19 mouse cellular contexts compared by ENCODE assay signal in genomic region chr7:143062704-143063103, GRCm38 (mm10). TPM values are rescaled to one million over a fixed set of nuclear protein-coding genes. Genes with fewer than 3 reads are reported as not detected.
DNase-seq lines count a peak whose midpoint lies in the region; ATAC-seq and TF ChIP-seq lines count a peak whose summit lies in the region.
"Had no signal": no experiment of that assay in that cellular context is flagged by ENCODE, and none has a peak within 500 bp of the region (broad histone marks: within the 10 kb centered on the region; RNA-seq: fewer than 3 reads in every experiment).

No protein-coding gene starts in this region.

- no peak for TF ChIP-seq EP300 in heart, postnatal 0 days (IDR thresholded peaks at IDR 0.05; ENCODE audit: low read depth)

- no peaks in the 10 kb centered on the region for H3K9me3 ChIP-seq in heart, postnatal 0 days (replicated peaks; ENCODE audit: control insufficient read depth, low read length)
- H3K9me3 ChIP-seq in heart, embryonic 10.5 days, result no peaks in the 10 kb centered on the region
- H3K9me3 ChIP-seq in E14TG2a.4 (ENCODE audit: low read length), result no peaks in the 10 kb centered on the region
- H3K9me3 ChIP-seq in embryonic facial prominence, embryonic 15.5 days (replicated peaks), result no peaks in the 10 kb centered on the region
- H3K9me3 ChIP-seq: forebrain, embryonic 15.5 days; midbrain, embryonic 12.5 days had no signal

- peak overlapping the region; percentile 26; the same call in 1 of the 2 replicates for H3K27ac ChIP-seq in heart, postnatal 0 days (ENCODE audit: low read depth)
- no peak overlapping the region for H3K27ac ChIP-seq in heart, embryonic 10.5 days
- H3K27ac ChIP-seq in embryonic facial prominence, embryonic 15.5 days (replicated peaks), result no peak overlapping the region
- H3K27ac ChIP-seq: forebrain, embryonic 15.5 days; hindbrain, embryonic 14.5 days; macrophage; midbrain, embryonic 12.5 days had no signal

- no peak for TF ChIP-seq CTCF in heart, postnatal 0 days (IDR thresholded peaks at IDR 0.05; ENCODE audit: low read depth)
- TF ChIP-seq CTCF in E14TG2a.4 (conservative IDR thresholded peaks at IDR 0.05; ENCODE audit: low read length), result no peak

- H3K4me3 ChIP-seq in heart, postnatal 0 days (ENCODE audit: low read depth, low read length), result no peak overlapping the region
- no peak overlapping the region for H3K4me3 ChIP-seq in heart, embryonic 10.5 days
- peak overlapping the region; percentile 33; the same call in 1 of the 2 replicates for H3K4me3 ChIP-seq in E14TG2a.4 (replicated peaks; ENCODE audit: low read length)
- H3K4me3 ChIP-seq in embryonic facial prominence, embryonic 15.5 days (replicated peaks), result no peak overlapping the region
- H3K4me3 ChIP-seq: forebrain, embryonic 15.5 days; midbrain, embryonic 12.5 days had no signal

- H3K4me2 ChIP-seq in heart, postnatal 0 days (ENCODE audit: low read depth, low read length), result no peak overlapping the region
- H3K4me2 ChIP-seq in embryonic facial prominence, embryonic 15.5 days (replicated peaks), result no peak overlapping the region
- H3K4me2 ChIP-seq: forebrain, embryonic 15.5 days; hindbrain, embryonic 14.5 days; midbrain, embryonic 12.5 days had no signal

- peaks cover 78% of the 10 kb centered on the region for H3K36me3 ChIP-seq in heart, postnatal 0 days (replicated peaks; ENCODE audit: control insufficient read depth, insufficient read depth, low read length)
- peaks cover 89% of the 10 kb centered on the region for H3K36me3 ChIP-seq in heart, embryonic 10.5 days
- H3K36me3 ChIP-seq in E14TG2a.4 (ENCODE audit: insufficient read depth, low read length), result peaks cover 100% of the 10 kb centered on the region
- H3K36me3 ChIP-seq in embryonic facial prominence, embryonic 15.5 days, result peaks cover 67% of the 10 kb centered on the region

- no peak overlapping the region for H3K9ac ChIP-seq in heart, postnatal 0 days (replicated peaks; ENCODE audit: low read depth, low read length)
- no peak overlapping the region for H3K9ac ChIP-seq in embryonic facial prominence, embryonic 15.5 days
- H3K9ac ChIP-seq: forebrain, embryonic 15.5 days; hindbrain, embryonic 14.5 days; liver, postnatal 0 days; midbrain, embryonic 12.5 days had no signal

- no peak for ATAC-seq in heart, postnatal 0 days (ENCODE audit: insufficient read depth, low read depth)
- peak; percentile 45; the same call in 1 of the 2 replicates for ATAC-seq in embryonic facial prominence, embryonic 15.5 days (ENCODE audit: insufficient number of reproducible peaks, low FRiP score, low TSS enrichment, low read depth)
- ATAC-seq: forebrain, embryonic 15.5 days; liver, postnatal 0 days had no signal

- 71% methylated on average over 2 of the region's 2 CpGs for WGBS in heart, postnatal 0 days
- 66% methylated on average over 2 of the region's 2 CpGs for WGBS in heart, embryonic 10.5 days
- 81% methylated on average over 2 of the region's 2 CpGs for WGBS in embryonic facial prominence, embryonic 15.5 days

- DNase-seq in heart, postnatal 0 days (ENCODE audit: low spot score), result no peak
- no peak for DNase-seq in heart, embryonic 10.5 days (ENCODE audit: low spot score)
- DNase-seq in 3T3-L1 (ENCODE audit: low read depth, low spot score), result peak; percentile 45
- DNase-seq in right cerebral cortex, postnatal 14 days, result no peak
- no peak for DNase-seq in thymus, postnatal 10 days (ENCODE audit: low spot score in 2 of 2)
- DNase-seq: adrenal gland, adult 2 months; cerebellum, adult 18-20 months; kidney, adult 18-20 months; liver, postnatal 0 days; right cerebral cortex, postnatal 25 days; thymus, postnatal 14 days had no signal

- no peaks in the 10 kb centered on the region for H3K27me3 ChIP-seq in heart, postnatal 0 days (ENCODE audit: control insufficient read depth, insufficient read depth, low read length)
- H3K27me3 ChIP-seq in heart, embryonic 10.5 days (ENCODE audit: insufficient read depth, poor library complexity, severe bottlenecking), result no peaks in the 10 kb centered on the region
- H3K27me3 ChIP-seq in E14TG2a.4 (ENCODE audit: insufficient read depth, low read length), result no peaks in the 10 kb centered on the region
- no peaks in the 10 kb centered on the region for H3K27me3 ChIP-seq in embryonic facial prominence, embryonic 15.5 days
- H3K27me3 ChIP-seq: forebrain, embryonic 15.5 days; midbrain, embryonic 12.5 days had no signal

- H3K4me1 ChIP-seq in heart, postnatal 0 days (ENCODE audit: control insufficient read depth, insufficient read depth), result peaks cover 24% of the 10 kb centered on the region
- peaks cover 30% of the 10 kb centered on the region for H3K4me1 ChIP-seq in heart, embryonic 10.5 days
- H3K4me1 ChIP-seq in E14TG2a.4 (replicated peaks; ENCODE audit: low read depth, low read length), result peaks cover 100% of the 10 kb centered on the region
- peaks cover 29% of the 10 kb centered on the region for H3K4me1 ChIP-seq in embryonic facial prominence, embryonic 15.5 days

RNA-seq across cellular contexts. Expression of gene Tssc4, which starts 6.3 kb away (rescaled TPM):
- 61.9 and 71.7 TPM in 2 replicates for total RNA-seq in heart, postnatal 0 days (2014; rRNA removed; ENCODE audit: low replicate concordance)
- 33.7 and 34.0 TPM in 2 replicates for polyA plus RNA-seq in heart, postnatal 0 days (2015; fragmentation: Nextera tagmentation; extraction: Ambion mirVana)
- polyA plus RNA-seq in heart, embryonic 10.5 days (2016; fragmentation: Nextera tagmentation; extraction: Ambion mirVana), result 78.0 and 99.5 TPM in 2 replicates
- polyA plus RNA-seq in embryonic facial prominence, embryonic 15.5 days (2015; fragmentation: Nextera tagmentation; extraction: Ambion mirVana), result 104 TPM in 2 replicates

RNA-seq across cellular contexts. Expression of gene Cd81, which starts 10.2 kb away (rescaled TPM):
- 1,221 and 1,316 TPM in 2 replicates for total RNA-seq in heart, postnatal 0 days (2014; rRNA removed; ENCODE audit: low replicate concordance)
- 793 and 811 TPM in 2 replicates for polyA plus RNA-seq in heart, postnatal 0 days (2015; fragmentation: Nextera tagmentation; extraction: Ambion mirVana)
- 472 and 583 TPM in 2 replicates for polyA plus RNA-seq in heart, embryonic 10.5 days (2016; fragmentation: Nextera tagmentation; extraction: Ambion mirVana)
- 576 and 606 TPM in 2 replicates for polyA plus RNA-seq in embryonic facial prominence, embryonic 15.5 days (2015; fragmentation: Nextera tagmentation; extraction: Ambion mirVana)

RNA-seq across cellular contexts. Expression of gene Trpm5, which starts 31.7 kb away (rescaled TPM):
- total RNA-seq in heart, postnatal 0 days (2014; rRNA removed; ENCODE audit: low replicate concordance), result 0.61 and 2.1 TPM in 2 replicates
- polyA plus RNA-seq in heart, postnatal 0 days (2015; fragmentation: Nextera tagmentation; extraction: Ambion mirVana), result 0.70 and 1.6 TPM in 2 replicates
- polyA plus RNA-seq in heart, embryonic 10.5 days (2016; fragmentation: Nextera tagmentation; extraction: Ambion mirVana), result 1.1 and 1.5 TPM in 2 replicates
- polyA plus RNA-seq in embryonic facial prominence, embryonic 15.5 days (2015; fragmentation: Nextera tagmentation; extraction: Ambion mirVana), result 12.0 and 12.5 TPM in 2 replicates
- total RNA-seq: gastrocnemius, adult 18-20 months had no signal
- polyA plus RNA-seq: cortical plate, adult 2 months; macrophage had no signal

RNA-seq across cellular contexts. Expression of gene Kcnq1, which starts 43.5 kb away (rescaled TPM):
- total RNA-seq in heart, postnatal 0 days (2014; rRNA removed; ENCODE audit: low replicate concordance), result 73.3 and 75.9 TPM in 2 replicates
- polyA plus RNA-seq in heart, postnatal 0 days (2015; fragmentation: Nextera tagmentation; extraction: Ambion mirVana), result 36.4 and 37.2 TPM in 2 replicates
- 5.4 and 10.5 TPM in 2 replicates for polyA plus RNA-seq in heart, embryonic 10.5 days (2016; fragmentation: Nextera tagmentation; extraction: Ambion mirVana)
- polyA plus RNA-seq in embryonic facial prominence, embryonic 15.5 days (2015; fragmentation: Nextera tagmentation; extraction: Ambion mirVana), result 1.2 and 1.4 TPM in 2 replicates

RNA-seq across cellular contexts. Expression of gene Tspan32, which starts 57.9 kb away (rescaled TPM):
- 0.46 and 0.50 TPM in 2 replicates for total RNA-seq in heart, postnatal 0 days (2014; rRNA removed; ENCODE audit: low replicate concordance)
- polyA plus RNA-seq in heart, postnatal 0 days (2015; fragmentation: Nextera tagmentation; extraction: Ambion mirVana), result 1.1 and 1.7 TPM in 2 replicates
- 19.3 and 21.1 TPM in 2 replicates for polyA plus RNA-seq in heart, embryonic 10.5 days (2016; fragmentation: Nextera tagmentation; extraction: Ambion mirVana)
- polyA plus RNA-seq in embryonic facial prominence, embryonic 15.5 days (2015; fragmentation: Nextera tagmentation; extraction: Ambion mirVana), result 4.5 and 4.9 TPM in 2 replicates
